Mouse (Mus musculus) liver, embryonic 14.5 days (tissue): ENCODE measurements around the gene Luc7l. TPM values are rescaled to one million over a fixed set of nuclear protein-coding genes. Genes with fewer than 3 reads are reported as not detected.

Experiments used
- ATAC-seq: fragments of 200-750 bp; cut with Nextera tagmentation; 2 replicates; pipeline ENCODE4 v1.8.0; 2017; ENCODE audit warnings: moderate number of reproducible peaks, mild to moderate bottlenecking, moderate library complexity; ENCODE audit not compliant: insufficient read depth
- DNase-seq, 3 experiments: peaks; one replicate each; pipeline ENCODE4 v3.0.0-alpha.2; 2012 to 2013; ENCODE audit warnings: low read depth in 3 of 3, low spot score in 3 of 3
- H3K27ac ChIP-seq: fragments of 300-500 bp; sonication (generic); 2 replicates; pipeline ENCODE4 v1.5.1; 2014; ENCODE audit warnings: moderate library complexity, mild to moderate bottlenecking, control low read depth, inconsistent platforms
- H3K27me3 ChIP-seq: fragments of 300-500 bp; sonication (generic); 2 replicates; pipeline ENCODE4 v1.6.1; 2014; ENCODE audit warnings: mild to moderate bottlenecking, low read length, moderate library complexity; ENCODE audit not compliant: control insufficient read depth, insufficient read depth
- H3K36me3 ChIP-seq: fragments of 300-500 bp; sonication (generic); replicated peaks from 2 replicates; pipeline ENCODE4 v1.6.1; 2014; ENCODE audit warnings: low read depth; ENCODE audit not compliant: control insufficient read depth, insufficient read depth
- H3K4me1 ChIP-seq, 2 experiments: fragments of 200-500 bp in 1 of 2; fragments of 300-500 bp in 1 of 2; sonication (generic) in 1 of 2; replicated peaks; 2 replicates each; pipeline ENCODE4 v1.6.1; 2012 to 2014; ENCODE audit warnings: antibody characterized with exemption in 1 of 2, inconsistent platforms in 1 of 2, low read length in 1 of 2; ENCODE audit not compliant: control insufficient read depth in 2 of 2, insufficient read depth in 2 of 2
- H3K4me2 ChIP-seq: fragments of 300-500 bp; sonication (generic); 2 replicates; pipeline ENCODE4 v1.6.1; 2014; ENCODE audit warnings: low read depth, mild to moderate bottlenecking, control low read depth, moderate library complexity
- H3K4me3 ChIP-seq, 2 experiments: fragments of 200-500 bp in 1 of 2; fragments of 300-500 bp in 1 of 2; sonication (generic) in 1 of 2; 2 replicates each; pipeline ENCODE4 v1.5.1; 2012 to 2014; ENCODE audit warnings: low read depth in 2 of 2, low read length in 2 of 2, mild to moderate bottlenecking in 2 of 2, control low read depth in 1 of 2, inconsistent platforms in 1 of 2, moderate library complexity in 1 of 2; ENCODE audit not compliant: insufficient read depth in 1 of 2
- H3K9ac ChIP-seq: fragments of 300-500 bp; sonication (generic); replicated peaks from 2 replicates; pipeline ENCODE4 v1.6.1; 2014; ENCODE audit warnings: mild to moderate bottlenecking, control low read depth, moderate library complexity
- H3K9me3 ChIP-seq: fragments of 300-500 bp; sonication (generic); 2 replicates; pipeline ENCODE4 v1.6.1; 2016; ENCODE audit warnings: low read length, mixed read lengths; ENCODE audit not compliant: control insufficient read depth
- CTCF ChIP-seq: IDR thresholded peaks from 2 replicates; pipeline ENCODE4 v1.5.1; 2016; ENCODE audit warnings: antibody characterized with exemption, low read depth, control low read depth
- EP300 ChIP-seq: IDR thresholded peaks from 2 replicates; pipeline ENCODE4 v1.6.1; 2016; ENCODE audit warnings: antibody characterized with exemption, low read depth
- WGBS: fragments of 180-500 bp; shearing (Covaris S2); extraction: QIAGEN DNeasy Blood & Tissue Kit; methylation state at CpG from one replicate; pipeline ENCODE4 v1.1.7; 2014; ENCODE audit not compliant: insufficient replicate concordance; 5-methylcytosine and 5-hydroxymethylcytosine counted together
- polyA plus RNA-seq, 2 experiments: library from polyadenylated mRNA; depleted of rRNA in 1 of 2; stranded (reverse) in 1 of 2; unstranded in 1 of 2; fragments of >200 nt; fragmentation: Nextera tagmentation in 1 of 2; extraction: Ambion mirVana in 1 of 2; gene quantifications; 2 replicates each; pipeline versions ENCODE4 v1.2.1 to v1.2.3; 2012 to 2014

The Luc7l gene
- polyA plus RNA-seq, 2 experiments, result 21.4 to 26.5 TPM

GRCm38 (mm10) chr17:26251886-26252538 lies 684 bp upstream of the Luc7l start:
- peaks cover 21% of the 10 kb centered on the region for H3K36me3 ChIP-seq
- H3K27me3 ChIP-seq, result no peaks in the 10 kb centered on the region
- TF ChIP-seq CTCF (no peak), EP300 (no peak)
- H3K9ac ChIP-seq, result peak overlapping the region; percentile 97
- H3K9me3 ChIP-seq, result no peaks in the 10 kb centered on the region
- H3K27ac ChIP-seq, result peak overlapping the region; percentile 93
- ATAC-seq, result no peak
- peak overlapping the region; percentile 80 to 98; a peak in 3 of 4 replicates for H3K4me3 ChIP-seq
- no peak for DNase-seq
- H3K4me2 ChIP-seq, result peak overlapping the region; percentile 92
- peaks cover 12 to 13% of the 10 kb centered on the region in 2 experiments for H3K4me1 ChIP-seq
- 49% methylated on average over 4 of the region's 4 CpGs for WGBS

GRCm38 (mm10) chr17:26253399-26253798 lies 703 bp downstream of the Luc7l start:
- no peaks in the 10 kb centered on the region for H3K27me3 ChIP-seq
- ATAC-seq (no peak; the same call in 1 of the 2 replicates), DNase-seq (no peak)
- peak overlapping the region; percentile 97 for H3K9ac ChIP-seq
- peak overlapping the region; percentile 92 for H3K4me2 ChIP-seq
- peak overlapping the region; percentile 80 to 98 for H3K4me3 ChIP-seq
- peaks cover 35% of the 10 kb centered on the region for H3K36me3 ChIP-seq
- peaks cover 12 to 13% of the 10 kb centered on the region in 2 experiments for H3K4me1 ChIP-seq
- under 1% methylated on average over 24 of the region's 24 CpGs for WGBS
- no peak for TF ChIP-seq EP300
- TF ChIP-seq CTCF, result no peak
- peak overlapping the region; percentile 93 for H3K27ac ChIP-seq
- H3K9me3 ChIP-seq, result no peaks in the 10 kb centered on the region

GRCm38 (mm10) chr17:26255313-26255712 lies 2.6 kb downstream of the Luc7l start:
- WGBS, result 85% methylated on average over 7 of the region's 7 CpGs
- H3K4me3 ChIP-seq, result no peak overlapping the region
- no peak overlapping the region for H3K27ac ChIP-seq
- H3K4me2 ChIP-seq, result no peak overlapping the region
- peaks cover 12 to 13% of the 10 kb centered on the region in 2 experiments for H3K4me1 ChIP-seq
- no peaks in the 10 kb centered on the region for H3K27me3 ChIP-seq
- TF ChIP-seq EP300 (no peak), CTCF (no peak)
- peaks cover 50% of the 10 kb centered on the region for H3K36me3 ChIP-seq
- DNase-seq (no peak), ATAC-seq (no peak)
- no peak overlapping the region for H3K9ac ChIP-seq
- H3K9me3 ChIP-seq, result no peaks in the 10 kb centered on the region

GRCm38 (mm10) chr17:26261826-26262225 lies 9.1 kb downstream of the Luc7l start:
- H3K27ac ChIP-seq, result no peak overlapping the region
- H3K27me3 ChIP-seq, result no peaks in the 10 kb centered on the region

GRCm38 (mm10) chr17:26262384-26262783 lies 9.7 kb downstream of the Luc7l start:
- ATAC-seq (no peak), DNase-seq (no peak)
- no peak overlapping the region for H3K4me2 ChIP-seq
- no peak overlapping the region for H3K4me3 ChIP-seq
- 87% methylated on average over 3 of the region's 3 CpGs for WGBS
- H3K9ac ChIP-seq, result no peak overlapping the region
- no peak for TF ChIP-seq EP300
- TF ChIP-seq CTCF, result no peak
- peaks cover 0 to 2% of the 10 kb centered on the region in 2 experiments; a peak in 3 of 4 replicates for H3K4me1 ChIP-seq
- peaks cover 85% of the 10 kb centered on the region for H3K36me3 ChIP-seq
- H3K27me3 ChIP-seq, result no peaks in the 10 kb centered on the region
- H3K27ac ChIP-seq, result no peak overlapping the region
- no peaks in the 10 kb centered on the region for H3K9me3 ChIP-seq

More at GRCm38 (mm10) chr17:26261826-26262225, 9.1 kb downstream of the Luc7l start:
- no peak overlapping the region for H3K4me2 ChIP-seq
- ATAC-seq (no peak), DNase-seq (no peak)
- no peak for TF ChIP-seq EP300
- TF ChIP-seq CTCF, result peak; percentile 41; the same call in 1 of the 2 replicates
- H3K4me3 ChIP-seq, result no peak overlapping the region
- 68% methylated on average over 4 of the region's 4 CpGs for WGBS
- no peaks in the 10 kb centered on the region for H3K9me3 ChIP-seq
- H3K4me1 ChIP-seq, result peaks cover 0 to 2% of the 10 kb centered on the region in 2 experiments; a peak in 3 of 4 replicates
- no peak overlapping the region for H3K9ac ChIP-seq
- H3K36me3 ChIP-seq, result peaks cover 85% of the 10 kb centered on the region
